Mouse (Mus musculus): Measurements from ENCODE around the gene Pde1b.

Gene Pde1b

GRCm38 (mm10) chr15:103549475-103549874 is 46.6 kb downstream of the Pde1b start:
- no peak for DNase-seq (ENCODE audit: low read depth, low spot score)

DNA sequence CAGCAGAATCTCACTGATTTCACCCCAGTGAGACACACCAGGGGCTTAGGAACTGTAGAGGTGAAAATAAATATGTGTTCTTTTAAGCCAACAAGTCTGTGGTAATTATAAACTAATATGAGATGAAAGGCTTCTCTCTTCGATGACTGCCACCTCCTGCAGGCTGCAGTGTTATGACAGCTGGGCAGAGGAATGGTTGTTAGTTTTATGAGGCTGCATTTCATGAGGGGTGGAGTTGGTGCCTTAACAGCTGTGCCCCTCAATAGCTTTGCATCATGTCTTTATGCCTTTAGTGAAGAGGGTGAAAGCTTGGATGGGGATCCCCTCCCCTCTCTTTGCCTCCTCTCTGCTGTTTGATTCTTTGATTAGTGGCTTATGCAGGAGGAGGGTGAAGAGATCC is 48.2 kb downstream of the Pde1b start:
- no peak for DNase-seq (ENCODE audit: low read depth, low spot score)

GRCm38 (mm10) chr15:103552096-103552690 is 49.4 kb downstream of the Pde1b start:
- peak; percentile 26 for DNase-seq (ENCODE audit: low read depth, low spot score)

DNA sequence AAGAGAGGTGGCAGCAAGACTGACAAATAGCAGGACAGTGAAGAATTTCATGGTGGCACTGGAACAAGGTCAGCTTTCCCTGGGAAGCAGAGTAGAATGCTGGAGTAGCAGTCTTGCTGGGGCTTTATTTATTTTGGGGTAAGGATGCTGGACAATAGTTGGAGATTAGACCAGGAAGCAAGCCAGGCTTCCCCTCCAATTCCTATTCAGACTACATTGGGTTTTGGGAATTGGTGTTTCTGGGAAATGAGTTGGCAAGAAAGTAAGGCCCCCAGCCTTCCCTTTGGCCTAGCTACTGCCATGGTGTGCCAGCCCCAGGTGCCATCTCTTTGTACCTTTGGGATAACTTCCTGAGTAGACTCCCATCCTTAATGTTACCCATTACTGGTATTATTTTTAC is 62.1 kb downstream of the Pde1b start, which contains the start of gene Glycam1:
Gene Glycam1, minus strand, starts transcription at position 101 of the 400 bp plus-strand sequence.
- DNase-seq (ENCODE audit: low read depth, low spot score), result no peak

Data from c-Kit-negative CD71-positive TER-119-positive erythroid progenitor cells, embryonic 14.5 days (primary cell).